Mouse (Mus musculus): ENCODE measurements around the gene 4931429L15Rik.
A peak's percentile ranks its signal among the peaks of the same experiment; 100 is the strongest.
"Not testable (repeated sequence)": the region's sequence is repeated elsewhere in the genome, so short reads cannot be mapped to it uniquely, and the experiment has no call there.

Gene 4931429L15Rik

GRCm38 (mm10) chr9:46319886-46320285 lies at the start of gene 4931429L15Rik:
Gene 4931429L15Rik, minus strand, starts transcription at chr9:46319986.
- DNase-seq (ENCODE audit: low read depth, low spot score): not testable (repeated sequence)

DNA sequence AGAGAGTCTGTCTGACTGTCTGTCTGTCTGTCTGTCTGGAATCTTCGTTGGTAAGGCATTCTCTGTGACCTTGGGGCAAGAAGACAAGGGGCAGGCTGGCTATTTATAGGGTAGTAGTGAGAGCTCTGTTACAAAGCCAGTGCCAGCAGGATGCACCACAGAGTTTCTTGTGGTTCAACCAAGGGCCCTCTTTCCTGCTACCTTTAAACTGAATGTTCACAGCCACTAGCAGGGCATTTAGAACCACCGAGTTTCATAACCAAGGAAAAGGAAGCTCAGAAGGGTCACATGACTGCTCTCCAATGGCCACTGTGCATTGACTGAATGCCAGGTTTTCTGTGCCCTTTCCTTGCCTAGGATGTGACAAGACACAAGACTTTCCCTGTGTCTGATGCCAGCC lies 42.7 kb upstream of the 4931429L15Rik start:
- no peak for DNase-seq (ENCODE audit: low read depth, low spot score)

DNA sequence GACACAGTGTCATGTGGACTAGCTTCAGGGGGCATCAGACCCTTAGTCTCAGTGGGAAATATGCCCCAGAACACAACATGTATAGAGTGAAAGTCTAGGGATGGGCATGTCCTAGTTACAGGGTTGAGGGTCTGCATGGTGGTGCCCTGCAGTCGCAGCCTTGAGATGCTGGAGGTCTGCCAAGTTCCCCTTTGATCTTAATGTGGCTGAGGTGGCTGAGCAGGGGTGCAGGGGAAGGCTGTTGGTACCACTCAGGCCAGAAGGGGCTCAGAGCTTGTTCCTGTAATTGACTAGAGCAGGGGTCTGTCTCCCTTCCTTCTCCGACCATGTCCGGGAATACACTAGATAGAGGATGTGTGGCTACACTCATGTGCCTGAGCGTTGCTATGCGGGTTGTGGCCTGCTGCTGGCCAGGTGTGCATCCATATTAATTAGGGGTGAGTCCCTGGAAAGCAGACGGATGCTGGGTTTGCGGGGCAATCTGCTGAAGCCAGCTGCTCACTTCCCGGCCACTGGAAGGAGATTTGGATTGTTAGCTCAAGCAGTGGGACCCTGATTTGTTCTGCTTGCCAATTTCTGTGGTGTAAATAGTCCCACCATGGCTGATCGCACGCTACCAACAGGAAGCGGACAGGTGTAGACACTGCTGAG lies 41.8 kb upstream of the 4931429L15Rik start:
- no peak for DNase-seq (ENCODE audit: low read depth, low spot score)

DNA sequence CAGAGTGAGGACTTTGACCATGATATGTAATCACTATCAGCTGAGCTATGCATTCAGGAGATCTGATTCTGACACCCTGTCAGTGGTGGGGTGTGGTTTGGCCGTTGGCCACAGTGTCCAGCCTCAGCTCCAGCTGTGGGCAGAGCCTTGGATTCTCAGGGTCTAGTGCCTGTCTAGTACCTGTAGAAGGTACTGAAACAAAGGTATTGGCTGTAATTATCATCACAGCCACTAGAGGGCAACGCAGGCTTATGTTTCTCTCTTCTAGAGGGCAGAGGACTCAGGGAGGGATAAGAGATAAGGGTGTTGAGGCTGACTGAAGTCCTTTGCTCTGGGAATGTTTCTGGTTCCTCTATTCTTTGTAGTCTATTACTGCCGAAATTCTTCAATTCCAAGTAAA lies 34.2 kb upstream of the 4931429L15Rik start:
- DNase-seq (ENCODE audit: low read depth, low spot score): peak; percentile 70

DNA sequence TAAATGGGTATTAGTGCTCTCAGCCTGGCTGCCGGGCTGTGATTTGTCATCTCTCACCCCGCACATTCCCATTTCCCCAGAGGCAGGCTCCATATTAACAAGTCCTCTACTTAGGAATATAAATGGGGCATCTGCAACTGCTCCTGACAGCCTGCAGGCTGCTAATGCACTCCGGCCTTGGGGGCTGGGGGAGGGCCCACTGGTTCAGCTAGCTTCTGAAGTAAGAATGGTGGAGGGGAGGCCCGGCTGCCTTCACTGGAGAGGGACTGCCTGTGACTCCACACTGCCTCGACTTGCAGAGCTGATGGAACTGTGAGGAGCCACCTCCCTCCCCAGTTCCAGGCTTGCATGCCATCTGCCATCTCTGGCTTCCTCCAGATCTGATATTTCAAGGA lies 33.5 kb upstream of the 4931429L15Rik start:
- DNase-seq (ENCODE audit: low read depth, low spot score): no peak

GRCm38 (mm10) chr9:46352651-46353329 lies 33.0 kb upstream of the 4931429L15Rik start:
- DNase-seq (ENCODE audit: low read depth, low spot score): no peak

DNA sequence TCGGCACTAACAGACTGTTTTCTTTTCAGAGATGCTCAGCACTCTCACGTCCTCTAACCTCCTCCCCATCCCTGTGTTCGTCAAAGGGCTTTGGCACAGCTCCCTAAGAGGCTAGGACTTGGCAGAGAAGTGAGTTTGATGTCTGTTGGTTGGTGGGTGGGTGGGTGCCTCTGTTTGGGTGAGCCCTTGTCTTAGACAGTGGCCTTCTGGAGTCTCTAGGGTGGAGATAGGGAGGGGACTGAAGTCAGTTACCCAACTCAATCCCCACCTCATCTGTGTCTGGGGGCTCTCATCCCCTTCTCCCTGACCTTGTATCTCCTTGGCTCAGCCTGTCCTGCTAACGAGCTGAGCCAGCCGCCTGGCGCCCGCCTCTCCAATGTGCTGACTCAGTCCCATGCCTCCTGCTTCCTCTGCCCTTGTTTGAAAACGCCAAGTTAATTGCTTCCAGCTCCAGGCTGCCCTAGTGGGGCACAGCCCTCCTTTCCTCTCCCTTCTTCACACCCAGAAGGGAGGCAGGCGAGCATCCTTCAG lies 30.7 kb upstream of the 4931429L15Rik start:
- DNase-seq (ENCODE audit: low read depth, low spot score): no peak

DNA sequence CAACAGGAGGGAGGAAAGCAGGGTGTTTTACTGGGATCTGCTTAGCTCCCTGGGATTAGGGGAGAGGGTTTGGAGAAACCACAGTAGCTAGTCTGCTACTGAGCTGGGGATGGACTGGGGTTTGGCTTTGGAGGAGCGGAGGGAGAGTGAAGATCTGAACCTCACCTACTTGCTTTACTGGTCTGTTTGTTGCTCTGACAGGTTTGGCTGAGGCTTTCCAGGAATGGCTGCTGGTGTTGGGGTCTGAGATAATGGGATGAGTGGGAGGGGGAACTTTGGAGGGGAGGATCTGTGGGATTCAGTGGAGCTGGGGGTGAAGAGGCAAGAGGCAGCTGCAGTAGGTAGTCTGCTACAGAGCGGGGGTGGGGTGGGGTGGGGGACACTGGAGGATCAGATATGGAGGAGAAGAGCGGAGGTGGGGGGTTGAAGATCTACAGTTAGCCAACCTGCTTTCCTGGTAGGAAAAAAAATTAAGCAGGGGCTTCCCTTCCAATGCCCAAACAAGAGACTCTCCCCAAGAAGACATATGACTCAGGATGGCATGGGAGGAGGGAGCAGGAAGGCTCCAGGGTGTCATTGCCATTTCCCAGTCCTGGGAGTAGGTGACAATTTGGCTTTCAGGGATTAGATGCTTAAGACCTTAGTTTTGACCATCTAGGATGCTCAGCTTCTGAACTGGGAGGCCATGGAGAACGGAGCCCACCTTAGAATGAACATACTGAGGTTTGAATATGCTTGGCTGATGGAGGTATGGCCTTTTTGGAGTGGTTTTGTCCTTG lies 26.3 kb upstream of the 4931429L15Rik start:
- DNase-seq (ENCODE audit: low read depth, low spot score): no peak

DNA sequence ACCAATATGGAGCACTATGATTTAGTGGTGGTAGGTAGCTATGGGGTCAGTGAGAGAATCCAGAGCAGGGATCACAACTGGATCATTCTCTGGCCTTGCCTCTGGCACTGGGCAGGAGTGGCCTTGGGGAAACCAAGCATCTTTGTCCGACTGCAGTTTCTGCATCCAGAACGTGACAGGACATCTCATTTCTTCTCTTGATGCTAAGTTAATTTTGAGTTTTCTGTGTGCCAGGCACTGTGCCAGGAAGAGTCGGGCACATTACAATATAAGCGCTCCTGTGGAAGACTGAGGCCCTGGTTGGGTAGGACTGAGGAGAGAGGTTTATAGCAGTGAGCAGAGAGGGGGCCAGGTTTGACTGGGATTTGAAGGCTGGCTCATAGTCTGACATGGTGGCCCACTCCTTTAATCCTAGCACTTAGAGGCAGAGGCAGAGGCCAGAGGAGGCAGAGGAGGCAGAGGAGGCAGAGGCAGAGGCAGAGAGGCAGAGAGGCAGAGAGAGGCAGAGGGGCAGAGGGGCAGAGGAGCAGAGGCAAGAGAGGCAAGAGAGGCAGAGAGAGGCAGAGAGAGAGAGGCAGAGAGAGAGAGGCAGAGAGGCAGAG lies 19.4 kb upstream of the 4931429L15Rik start:
- no peak for DNase-seq (ENCODE audit: low read depth, low spot score)

- DNase-seq (ENCODE audit: low read depth, low spot score): no peak
Observed at GRCm38 (mm10) chr9:46338384-46338783, 18.6 kb upstream of the 4931429L15Rik start.

GRCm38 (mm10) chr9:46337852-46338291 lies 18.1 kb upstream of the 4931429L15Rik start:
- DNase-seq (ENCODE audit: low read depth, low spot score): no peak

- no peak for DNase-seq (ENCODE audit: low read depth, low spot score)
Observed at GRCm38 (mm10) chr9:46337331-46337730, 17.5 kb upstream of the 4931429L15Rik start.

DNA sequence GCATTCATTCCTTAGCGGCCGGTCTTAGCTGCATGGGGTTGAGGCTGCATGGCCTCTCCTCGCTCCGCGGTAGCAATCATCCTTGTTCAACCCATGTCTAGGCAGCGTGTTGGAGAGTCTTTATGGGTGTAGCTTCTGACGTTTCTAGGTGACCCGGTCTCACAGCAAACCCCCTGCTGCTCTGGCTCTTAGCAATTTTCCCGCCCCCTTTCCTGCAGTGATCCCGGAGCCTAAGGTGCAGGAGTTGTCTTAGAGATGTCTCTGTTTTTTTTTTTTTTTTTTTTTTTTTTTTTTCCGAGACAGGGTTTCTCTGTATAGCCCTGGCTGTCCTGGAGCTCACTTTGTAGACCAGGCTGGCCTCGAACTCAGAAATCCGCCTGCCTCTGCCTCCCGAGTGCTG lies 16.5 kb upstream of the 4931429L15Rik start:
- DNase-seq (ENCODE audit: low read depth, low spot score): not testable (repeated sequence)

- no peak for DNase-seq (ENCODE audit: low read depth, low spot score)
Observed at GRCm38 (mm10) chr9:46335461-46335995, 15.7 kb upstream of the 4931429L15Rik start.

GRCm38 (mm10) chr9:46334471-46335025 lies 14.8 kb upstream of the 4931429L15Rik start:
- no peak for DNase-seq (ENCODE audit: low read depth, low spot score)

- DNase-seq (ENCODE audit: low read depth, low spot score): no peak
Observed at GRCm38 (mm10) chr9:46331301-46331700, 11.5 kb upstream of the 4931429L15Rik start.

DNA sequence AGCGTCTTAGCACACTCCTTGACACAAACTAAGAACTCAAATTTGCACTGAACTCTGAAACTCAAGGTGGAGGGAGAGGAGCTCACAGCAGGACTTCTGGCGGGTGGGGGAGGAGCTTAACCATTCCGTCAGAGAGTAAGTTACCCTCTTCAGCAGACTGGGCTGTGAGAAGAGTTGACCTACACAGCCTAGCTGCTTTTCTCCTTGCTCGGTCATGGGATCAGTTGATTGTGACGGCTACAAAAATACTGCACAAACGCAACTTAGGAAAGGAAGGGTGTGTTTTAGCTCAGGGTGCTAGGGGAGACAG lies 10.8 kb upstream of the 4931429L15Rik start:
- DNase-seq (ENCODE audit: low read depth, low spot score): no peak

- no peak for DNase-seq (ENCODE audit: low read depth, low spot score)
Observed at GRCm38 (mm10) chr9:46329801-46330585, 10.2 kb upstream of the 4931429L15Rik start.

DNA sequence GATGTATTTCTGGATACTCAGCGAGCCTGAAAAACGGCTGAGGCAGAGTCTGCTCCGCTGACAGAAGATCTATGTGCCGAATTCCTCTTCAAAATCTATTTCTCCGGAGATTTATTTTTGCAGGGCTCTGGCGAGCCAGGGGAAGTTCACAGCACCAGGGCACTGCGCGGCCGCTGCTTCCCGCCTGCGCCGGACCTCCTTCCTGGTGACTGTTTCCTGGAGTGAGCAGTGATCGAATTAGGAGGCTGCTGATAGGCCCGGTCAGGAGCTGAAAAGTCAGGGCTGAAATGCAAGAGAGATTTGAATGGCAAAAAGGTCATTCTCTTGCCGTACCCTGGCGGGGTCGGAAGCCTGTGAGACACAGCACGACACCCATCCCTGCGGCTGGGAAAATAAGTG lies 9.5 kb upstream of the 4931429L15Rik start:
- DNase-seq (ENCODE audit: low read depth, low spot score): no peak

GRCm38 (mm10) chr9:46328572-46329249 lies 8.9 kb upstream of the 4931429L15Rik start:
- DNase-seq (ENCODE audit: low read depth, low spot score): no peak
